Mouse (Mus musculus) kidney, adult 2 months (tissue): ENCODE results near the gene Fxyd4. TPM values are rescaled to one million over a fixed set of nuclear protein-coding genes. Genes with fewer than 3 reads are reported as not detected.

Experiments
- DNase-seq: peaks from one replicate; pipeline ENCODE4 v3.0.0; 2021
- H3K27ac ChIP-seq: fragments of 200-500 bp; 2 replicates; pipeline ENCODE4 v1.5.1; 2012; ENCODE audit warnings: low read depth, low read length, control low read depth, inconsistent platforms; ENCODE audit not compliant: insufficient read depth
- H3K27me3 ChIP-seq: fragments of 200-500 bp; replicated peaks from 2 replicates; pipeline ENCODE4 v1.6.1; 2012; ENCODE audit warnings: mild to moderate bottlenecking, moderate library complexity, low read length, inconsistent platforms; ENCODE audit not compliant: control insufficient read depth, insufficient read depth
- H3K36me3 ChIP-seq: fragments of 200-500 bp; 2 replicates; pipeline ENCODE4 v1.6.1; 2012; ENCODE audit warnings: mild to moderate bottlenecking, moderate library complexity, low read length, inconsistent platforms; ENCODE audit not compliant: control insufficient read depth, insufficient read depth
- H3K4me1 ChIP-seq: fragments of 200-500 bp; 2 replicates; pipeline ENCODE4 v1.6.1; 2011; ENCODE audit warnings: low read length; ENCODE audit not compliant: control insufficient read depth, insufficient read depth
- H3K4me3 ChIP-seq: fragments of 200-500 bp; 2 replicates; pipeline ENCODE4 v1.5.1; 2011; ENCODE audit warnings: mild to moderate bottlenecking, low read depth, low read length, control low read depth; ENCODE audit not compliant: insufficient read depth
- CTCF ChIP-seq: fragments of 200-500 bp; conservative IDR thresholded peaks from 2 replicates; pipeline ENCODE4 v1.5.1; 2011; ENCODE audit warnings: low read depth, mild to moderate bottlenecking, control low read depth, low read length, moderate library complexity, mixed read lengths; ENCODE audit not compliant: insufficient read depth, insufficient read length
- POLR2A ChIP-seq: fragments of 200-500 bp; IDR thresholded peaks from one replicate; pipeline ENCODE4 v1.6.1; 2011; ENCODE audit warnings: low read depth, low read length, control low read depth
- WGBS: fragments of 180-500 bp; shearing (Covaris S2); methylation state at CpG from one replicate; pipeline ENCODE4 v1.1.7; 2018; 5-methylcytosine and 5-hydroxymethylcytosine counted together
- polyA plus RNA-seq: library from polyadenylated mRNA; depleted of rRNA; stranded (reverse); fragments of >200 nt; gene quantifications from 2 replicates; pipeline ENCODE4 v1.2.3, GENCODE M21; 2012; rRNA removed

The Fxyd4 gene
- polyA plus RNA-seq, 1 experiment: 213 TPM

- TF ChIP-seq POLR2A (no peak), CTCF (no peak)
- DNase-seq: no peak
- H3K36me3 ChIP-seq: no peaks in the 10 kb centered on the region
- no peak overlapping the region for H3K27ac ChIP-seq
- no peaks in the 10 kb centered on the region for H3K27me3 ChIP-seq
- 68% methylated on average over 14 of the region's 14 CpGs for WGBS
- H3K4me1 ChIP-seq: no peaks in the 10 kb centered on the region
- no peak overlapping the region for H3K4me3 ChIP-seq
Measured at GRCm38 (mm10) chr6:117891369-117892160, 45.9 kb downstream of the Fxyd4 start.

GRCm38 (mm10) chr6:117890257-117890656 lies 47.2 kb downstream of the Fxyd4 start:
- DNase-seq: no peak
- H3K4me1 ChIP-seq: no peaks in the 10 kb centered on the region
- no peak overlapping the region for H3K27ac ChIP-seq
- H3K4me3 ChIP-seq: no peak overlapping the region
- no peak for TF ChIP-seq POLR2A
- TF ChIP-seq CTCF: no peak
- 83% methylated on average over 6 of the region's 6 CpGs for WGBS
- no peaks in the 10 kb centered on the region for H3K27me3 ChIP-seq
- H3K36me3 ChIP-seq: no peaks in the 10 kb centered on the region

- no peak overlapping the region for H3K27ac ChIP-seq
- no peaks in the 10 kb centered on the region for H3K4me1 ChIP-seq
- H3K27me3 ChIP-seq: no peaks in the 10 kb centered on the region
- TF ChIP-seq CTCF (no peak), POLR2A (no peak)
- no peaks in the 10 kb centered on the region for H3K36me3 ChIP-seq
- no peak for DNase-seq
- 81% methylated on average over 2 of the region's 2 CpGs for WGBS
- no peak overlapping the region for H3K4me3 ChIP-seq
Measured at GRCm38 (mm10) chr6:117888642-117889096, 48.8 kb downstream of the Fxyd4 start.

GRCm38 (mm10) chr6:117888032-117888431 lies 49.5 kb downstream of the Fxyd4 start:
- Histone ChIP-seq H3K27me3 (no peaks in the 10 kb centered on the region), H3K4me3 (no peak overlapping the region), H3K36me3 (no peaks in the 10 kb centered on the region), H3K27ac (no peak overlapping the region), H3K4me1 (no peaks in the 10 kb centered on the region)
- no peak for TF ChIP-seq CTCF
- TF ChIP-seq POLR2A: no peak
- WGBS: 62% methylated on average over 1 of the region's 1 CpGs
- DNase-seq: no peak

GRCm38 (mm10) chr6:117885943-117886342 lies 51.5 kb downstream of the Fxyd4 start:
- Histone ChIP-seq H3K4me3 (no peak overlapping the region), H3K36me3 (no peaks in the 10 kb centered on the region), H3K4me1 (no peaks in the 10 kb centered on the region), H3K27me3 (no peaks in the 10 kb centered on the region), H3K27ac (no peak overlapping the region)
- WGBS: 92% methylated on average over 2 of the region's 2 CpGs
- no peak for DNase-seq
- no peak for TF ChIP-seq POLR2A
- TF ChIP-seq CTCF: no peak

Other genes starting within 250 kb of the Fxyd4 start
- 35.7 and 37.0 TPM in 2 replicates for gene Zfp637, start 96.5 kb downstream of the Fxyd4 start, polyA plus RNA-seq
- gene Zfp239, start 75.6 kb downstream of the Fxyd4 start, polyA plus RNA-seq: 1.5 and 2.0 TPM in 2 replicates
- gene Hnrnpf, start 37.4 kb downstream of the Fxyd4 start, polyA plus RNA-seq: 98.5 and 142 TPM in 2 replicates
- gene Rasgef1a, start 73.7 kb upstream of the Fxyd4 start, polyA plus RNA-seq: 0.36 and 0.52 TPM in 2 replicates
- 3.4 and 4.7 TPM in 2 replicates for gene Csgalnact2, start 201.4 kb upstream of the Fxyd4 start, polyA plus RNA-seq